Mouse (Mus musculus): ENCODE measurements around the gene Tmem8.

Gene Tmem8

DNA sequence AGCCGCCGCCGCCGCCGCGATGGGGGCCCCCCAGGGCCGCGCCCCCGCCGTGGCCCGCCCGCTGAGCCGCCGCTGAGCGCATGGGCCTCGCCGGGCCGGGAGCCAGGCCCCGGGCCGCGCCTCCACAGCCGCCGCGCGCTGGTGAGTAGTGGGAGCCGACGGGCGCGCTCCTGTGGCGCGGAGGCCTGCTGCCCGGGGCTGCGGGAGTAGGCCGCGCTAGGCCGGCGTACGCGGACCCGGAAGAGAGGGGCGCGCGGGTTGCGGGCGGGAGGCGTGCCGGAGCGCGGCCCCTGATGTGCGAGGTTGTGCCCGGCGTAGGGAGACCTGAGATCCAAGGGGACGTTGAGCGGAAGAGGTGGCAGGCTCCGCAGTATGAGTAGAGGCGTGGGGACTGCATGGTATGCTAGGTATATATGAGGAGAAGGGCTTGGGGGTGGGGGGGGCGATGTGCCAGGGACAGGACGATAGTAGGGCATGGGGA, 25.8 kb downstream of the Tmem8 start:
- in situ Hi-C loops (cut with MboI, MseI) = no loop called here

DNA sequence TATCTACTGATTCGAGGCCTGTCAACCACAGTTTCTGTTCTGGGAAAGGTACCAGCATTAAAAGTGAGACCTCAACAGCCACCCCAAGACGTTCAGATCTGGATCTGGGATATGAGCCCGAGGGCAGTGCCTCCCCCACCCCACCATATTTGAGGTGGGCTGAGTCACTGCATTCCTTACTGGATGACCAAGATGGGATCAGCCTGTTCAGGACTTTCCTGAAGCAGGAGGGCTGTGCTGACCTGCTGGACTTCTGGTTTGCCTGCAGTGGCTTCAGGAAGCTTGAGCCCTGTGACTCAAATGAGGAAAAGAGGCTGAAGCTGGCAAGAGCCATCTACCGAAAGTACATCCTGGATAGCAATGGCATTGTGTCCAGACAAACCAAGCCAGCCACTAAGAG, 29.7 kb downstream of the Tmem8 start:
- in situ Hi-C loops (cut with MboI, MseI) = no loop called here

DNA sequence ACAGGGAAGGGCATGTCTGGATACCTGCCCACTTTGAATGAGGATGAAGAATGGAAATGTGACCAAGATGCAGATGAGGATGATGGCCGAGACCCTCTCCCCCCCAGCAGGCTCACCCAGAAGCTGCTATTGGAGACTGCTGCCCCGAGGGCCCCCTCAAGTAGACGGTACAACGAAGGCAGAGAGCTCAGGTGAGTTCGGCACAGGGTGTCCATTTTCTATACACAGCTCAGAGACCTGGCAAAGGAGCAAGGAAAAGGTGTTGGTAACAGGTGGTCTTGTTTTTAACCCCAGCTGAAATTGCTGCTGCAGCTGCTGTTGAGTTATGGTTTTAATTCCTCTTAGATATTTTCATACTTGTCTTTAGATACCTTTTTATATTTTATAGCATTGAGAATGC, 30.3 kb downstream of the Tmem8 start:
- in situ Hi-C loops (cut with MboI, MseI) = no loop called here

GRCm38 (mm10) chr17:26149056-26149455, 36.0 kb downstream of the Tmem8 start:
- in situ Hi-C loops (cut with MboI, MseI) = no loop called here

DNA sequence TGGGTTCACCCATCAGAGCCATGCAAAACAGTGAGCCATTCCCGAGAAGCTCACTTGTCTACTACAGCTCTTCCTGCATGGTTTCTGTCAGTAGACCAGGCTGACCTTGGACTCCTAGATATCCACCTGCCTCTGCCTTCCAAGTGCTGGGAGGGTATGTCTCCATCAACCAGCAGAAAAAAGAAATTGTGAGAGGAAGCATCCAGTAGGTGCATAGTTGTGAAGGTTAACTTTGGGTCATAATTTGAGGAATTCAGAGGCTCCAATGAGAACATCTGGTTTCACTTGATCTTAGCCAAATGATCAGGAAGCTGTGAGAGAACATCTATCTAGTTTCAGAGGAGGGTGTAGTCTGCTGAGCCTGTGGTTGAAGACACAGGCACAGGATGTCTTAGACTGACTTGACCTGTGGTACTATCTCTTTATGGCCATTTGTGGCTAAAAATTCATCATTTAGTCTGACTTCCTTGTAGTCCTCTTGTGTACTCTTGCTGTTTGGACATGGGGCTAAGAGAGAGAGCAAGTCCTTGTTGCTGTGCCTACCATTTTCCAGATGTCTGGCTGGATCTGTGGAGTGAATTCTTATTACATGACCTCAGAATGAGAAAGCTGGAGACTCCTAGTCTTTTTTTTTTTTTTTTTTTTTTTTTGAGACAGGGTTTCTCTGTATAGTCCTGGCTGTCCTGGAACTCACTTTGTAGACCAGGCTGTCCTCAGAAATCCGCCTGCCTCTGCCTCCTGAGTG, 39.0 kb downstream of the Tmem8 start:
- in situ Hi-C loops (cut with MboI, MseI) = no loop called here

GRCm38 (mm10) chr17:26162736-26163135, 49.6 kb downstream of the Tmem8 start:
- in situ Hi-C loops (cut with MboI, MseI) = no loop called here

DNA sequence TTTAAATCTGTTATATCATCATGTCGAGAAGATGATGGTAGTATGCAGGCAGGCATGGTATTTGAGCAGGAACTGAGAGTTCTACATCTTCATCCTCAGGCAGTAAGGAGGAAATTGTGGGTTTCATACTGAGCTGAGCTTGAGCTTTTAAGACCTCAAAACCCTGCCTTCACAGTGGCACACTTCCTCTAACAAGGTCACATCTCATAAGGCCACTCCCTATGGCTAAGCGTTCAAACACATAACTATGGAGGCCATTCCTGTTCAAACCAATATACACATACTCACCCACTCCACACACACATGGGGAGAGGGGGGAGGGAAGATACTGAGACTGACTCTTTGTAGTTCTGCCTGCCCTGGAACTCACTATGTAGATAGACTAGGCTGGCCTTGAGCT, 54.9 kb downstream of the Tmem8 start:
- in situ Hi-C loops (cut with MboI, MseI) = no loop called here
